Mouse (Mus musculus) kidney, adult 9 months (tissue): ENCODE measurements around the gene Zfp62.

ENCODE experiments used
- DNase-seq: peaks from one replicate; pipeline ENCODE4 v3.0.0; 2022

Zfp62 gene

GRCm38 (mm10) chr11:49249811-49250421 lies 46.8 kb downstream of the Zfp62 start:
- DNase-seq = peak; percentile 62

GRCm38 (mm10) chr11:49250422-49251379 lies 47.6 kb downstream of the Zfp62 start:
- DNase-seq = peak; percentile 94

GRCm38 (mm10) chr11:49251380-49251761 lies 48.3 kb downstream of the Zfp62 start:
- no peak for DNase-seq

GRCm38 (mm10) chr11:49252048-49252447 lies 49.0 kb downstream of the Zfp62 start:
- no peak for DNase-seq

- peak; percentile 42 for DNase-seq
These were observed 49.9 kb downstream of the Zfp62 start for GRCm38 (mm10) chr11:49253035-49253434.

- DNase-seq = peak; percentile 78
These were observed 56.2 kb downstream of the Zfp62 start for GRCm38 (mm10) chr11:49259296-49259695.

GRCm38 (mm10) chr11:49259829-49260228 lies 56.7 kb downstream of the Zfp62 start:
- no peak for DNase-seq

- DNase-seq = peak; percentile 96
These were observed 57.7 kb downstream of the Zfp62 start for GRCm38 (mm10) chr11:49260598-49261312.

- DNase-seq = peak; percentile 95
These were observed 58.3 kb downstream of the Zfp62 start for GRCm38 (mm10) chr11:49261313-49261855.

- peak; percentile 63 for DNase-seq
These were observed 59.2 kb downstream of the Zfp62 start for GRCm38 (mm10) chr11:49262286-49262685.

GRCm38 (mm10) chr11:49263149-49263548 lies 60.1 kb downstream of the Zfp62 start:
- no peak for DNase-seq

- DNase-seq = no peak
These were observed 61.0 kb downstream of the Zfp62 start for GRCm38 (mm10) chr11:49264081-49264480.

GRCm38 (mm10) chr11:49264622-49265021 lies 61.5 kb downstream of the Zfp62 start:
- no peak for DNase-seq

- peak; percentile 46 for DNase-seq
These were observed 62.0 kb downstream of the Zfp62 start for GRCm38 (mm10) chr11:49265101-49265500.

- peak; percentile 88 for DNase-seq
These were observed 63.6 kb downstream of the Zfp62 start for GRCm38 (mm10) chr11:49266671-49267070.

GRCm38 (mm10) chr11:49267316-49267715 lies 64.2 kb downstream of the Zfp62 start:
- no peak for DNase-seq

GRCm38 (mm10) chr11:49267970-49268579 lies 65.0 kb downstream of the Zfp62 start:
- DNase-seq = peak; percentile 88
